Mouse (Mus musculus) intestine, embryonic 15.5 days (tissue): ENCODE data around the gene Rap1b. TPM values are rescaled to one million over a fixed set of nuclear protein-coding genes. Genes with fewer than 3 reads are reported as not detected.
A peak's percentile ranks its signal among the peaks of the same experiment; 100 is the strongest.

Experiments
- ATAC-seq: fragments of 200-750 bp; cut with Nextera tagmentation; 2 replicates; pipeline ENCODE4 v1.8.0; 2017; ENCODE audit warnings: moderate TSS enrichment, moderate library complexity
- H3K27ac ChIP-seq: fragments of 300-500 bp; sonication (generic); 2 replicates; pipeline ENCODE4 v1.5.1; 2015; ENCODE audit warnings: mild to moderate bottlenecking, inconsistent platforms
- H3K27me3 ChIP-seq: fragments of 300-500 bp; sonication (generic); replicated peaks from 2 replicates; pipeline ENCODE4 v1.6.1; 2015; ENCODE audit warnings: inconsistent platforms
- H3K36me3 ChIP-seq: fragments of 300-500 bp; sonication (generic); 2 replicates; pipeline ENCODE4 v1.6.1; 2015; ENCODE audit warnings: inconsistent platforms
- H3K4me1 ChIP-seq: fragments of 300-500 bp; sonication (generic); replicated peaks from 2 replicates; pipeline ENCODE4 v1.6.1; 2015; ENCODE audit warnings: inconsistent platforms
- H3K4me2 ChIP-seq: fragments of 300-500 bp; sonication (generic); replicated peaks from 2 replicates; pipeline ENCODE4 v1.6.1; 2015; ENCODE audit warnings: mild to moderate bottlenecking, inconsistent platforms
- H3K4me3 ChIP-seq: fragments of 300-500 bp; sonication (generic); replicated peaks from 2 replicates; pipeline ENCODE4 v1.5.1; 2015; ENCODE audit warnings: inconsistent platforms
- H3K9ac ChIP-seq: fragments of 300-500 bp; sonication (generic); 2 replicates; pipeline ENCODE4 v1.6.1; 2015; ENCODE audit warnings: inconsistent platforms
- H3K9me3 ChIP-seq: fragments of 300-500 bp; sonication (generic); 2 replicates; pipeline ENCODE4 v1.6.1; 2016; ENCODE audit warnings: inconsistent platforms
- WGBS: fragments of 180-500 bp; shearing (Covaris S2); methylation state at CpG from one replicate; pipeline ENCODE4 v1.1.7; 2015; 5-methylcytosine and 5-hydroxymethylcytosine counted together
- polyA plus RNA-seq: library from polyadenylated mRNA; unstranded; fragments of >200 nt; fragmentation: Nextera tagmentation; extraction: Ambion mirVana; gene quantifications from 2 replicates; pipeline ENCODE4 v1.2.1, GENCODE M21; 2015

The Rap1b gene
- polyA plus RNA-seq, 1 experiment from 2014 or later: 180 TPM

DNA sequence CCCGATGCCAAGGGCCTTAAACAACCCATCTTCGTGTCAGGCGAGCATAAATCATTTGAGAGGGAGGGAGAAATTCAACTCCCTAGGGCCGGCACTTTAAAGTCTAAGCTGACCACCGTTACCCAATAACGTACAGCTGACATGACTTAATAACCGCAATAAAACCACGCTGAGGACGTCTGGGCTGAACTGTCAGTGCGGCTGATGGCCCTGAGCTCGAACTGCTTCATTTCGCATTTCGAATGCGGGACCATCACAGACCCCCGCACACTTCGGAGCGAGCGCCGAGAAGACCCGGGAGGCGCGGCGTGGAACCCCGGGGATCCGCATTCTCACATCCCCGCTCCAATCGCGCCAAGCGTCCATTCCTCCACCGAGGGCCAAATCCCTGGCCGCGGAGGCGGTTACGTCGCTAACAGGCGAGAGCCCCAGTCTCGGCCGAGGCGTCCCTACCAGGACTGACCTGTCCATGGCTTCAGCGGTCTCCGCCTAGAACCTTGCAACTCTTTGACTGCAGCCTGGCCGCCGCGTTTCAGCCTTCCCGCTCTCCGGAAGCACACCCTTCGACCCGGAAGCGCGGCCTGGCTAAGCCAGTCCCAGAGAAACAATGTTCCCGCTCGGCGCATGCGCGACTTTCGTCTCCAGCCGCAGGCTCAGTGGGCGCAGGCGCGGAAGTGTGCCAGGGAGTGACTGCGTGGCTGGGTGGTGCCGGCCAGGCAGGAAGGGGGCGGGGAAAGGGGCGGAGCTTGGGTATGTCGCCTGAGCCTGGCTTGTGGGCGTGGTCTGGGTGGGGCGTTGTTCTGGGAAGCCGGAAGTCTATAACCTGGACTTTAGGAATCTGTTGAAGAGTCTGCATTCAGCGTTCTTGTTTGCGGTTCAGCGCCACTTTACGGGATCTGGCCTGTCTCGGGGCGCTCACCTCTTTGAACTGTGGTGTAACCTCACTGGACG, 53.4 kb downstream of the Rap1b start, which contains the start of gene Nup107:
Gene Nup107, minus strand, starts transcription at position 565 of the 951 bp plus-strand sequence.
- under 1% methylated on average over 75 of the region's 75 CpGs for WGBS

GRCm38 (mm10) chr10:117791171-117791470, 54.7 kb downstream of the Rap1b start:
- Histone ChIP-seq H3K27ac (no peak overlapping the region), H3K4me1 (0 out of 2 replicates have a peak, but pooled peaks cover 4% of the 10 kb centered on the region), H3K9me3 (no peaks in the 10 kb centered on the region), H3K4me3 (no peak overlapping the region), H3K36me3 (peaks cover 12% of the 10 kb centered on the region), H3K27me3 (no peaks in the 10 kb centered on the region), H3K4me2 (peak overlapping the region; percentile 65), H3K9ac (peak overlapping the region; percentile 79; the same call in 1 of the 2 replicates)
- WGBS: 88% methylated on average over 2 of the region's 2 CpGs
- no peak for ATAC-seq

More for the DNA sequence above, 53.4 kb downstream of the Rap1b start, which contains the start of gene Nup107:
- Histone ChIP-seq H3K4me2 (peak within 1 kb of the TSS; percentile 65), H3K4me1 (0 out of 2 replicates have a peak, but pooled peaks cover 4% of the 10 kb centered on the region), H3K4me3 (peak within 1 kb of the TSS; percentile 81), H3K9me3 (no peaks in the 10 kb centered on the region), H3K9ac (peak within 1 kb of the TSS; percentile 79), H3K27me3 (no peaks in the 10 kb centered on the region), H3K36me3 (peaks cover 4% of the 10 kb centered on the region; the same call in 1 of the 2 replicates), H3K27ac (peak within 1 kb of the TSS; percentile 74)
- ATAC-seq: peak; percentile 98

- H3K4me2 ChIP-seq: no peak overlapping the region; the same call in 1 of the 2 replicates
- no peak overlapping the region for H3K4me3 ChIP-seq
- H3K27ac ChIP-seq: no peak overlapping the region
- H3K9ac ChIP-seq: no peak overlapping the region
- H3K27me3 ChIP-seq: no peaks in the 10 kb centered on the region
- 0 out of 2 replicates have a peak, but pooled peaks cover 4% of the 10 kb centered on the region for H3K4me1 ChIP-seq
- H3K36me3 ChIP-seq: peaks cover 12% of the 10 kb centered on the region
- 90% methylated on average over 17 of the region's 17 CpGs for WGBS
- no peaks in the 10 kb centered on the region for H3K9me3 ChIP-seq
- no peak for ATAC-seq
These were observed 55.2 kb downstream of the Rap1b start for GRCm38 (mm10) chr10:117790421-117791170.

- H3K27ac ChIP-seq: no peak overlapping the region
- no peak overlapping the region for H3K9ac ChIP-seq
- H3K27me3 ChIP-seq: no peaks in the 10 kb centered on the region
- H3K4me3 ChIP-seq: no peak overlapping the region
- whole genome bisulfite sequencing: 90% methylated on average over 1 of the region's 1 CpGs
- no peaks in the 10 kb centered on the region for H3K9me3 ChIP-seq
- 0 out of 2 replicates have a peak, but pooled peaks cover 4% of the 10 kb centered on the region for H3K4me1 ChIP-seq
- peaks cover 12% of the 10 kb centered on the region for H3K36me3 ChIP-seq
- ATAC-seq: no peak
- H3K4me2 ChIP-seq: no peak overlapping the region
These were observed 55.8 kb downstream of the Rap1b start for GRCm38 (mm10) chr10:117790011-117790410.

DNA sequence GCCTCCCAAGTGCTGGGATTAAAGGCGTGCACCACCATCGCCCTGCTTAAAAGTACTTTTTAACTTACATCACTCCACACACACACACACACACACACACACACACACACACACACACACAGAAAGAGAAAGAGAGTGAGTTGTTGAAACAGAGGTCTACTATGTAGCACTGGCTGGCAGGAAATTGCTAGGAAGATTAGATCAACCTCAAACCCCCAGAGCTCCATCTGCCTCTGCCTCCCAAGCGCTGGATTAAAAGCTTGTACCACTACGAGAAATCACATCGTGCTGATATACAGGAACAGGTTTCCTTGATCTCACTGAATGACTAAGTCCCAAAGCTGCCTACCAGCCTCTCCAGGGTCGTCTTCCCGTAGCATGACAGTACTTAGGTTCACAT, 61.2 kb downstream of the Rap1b start:
- H3K9me3 ChIP-seq: no peaks in the 10 kb centered on the region
- H3K27ac ChIP-seq: no peak overlapping the region
- H3K9ac ChIP-seq: no peak overlapping the region
- no peak for ATAC-seq
- no peak overlapping the region for H3K4me3 ChIP-seq
- no peaks in the 10 kb centered on the region for H3K4me1 ChIP-seq
- H3K36me3 ChIP-seq: peaks cover 31% of the 10 kb centered on the region
- no peak overlapping the region for H3K4me2 ChIP-seq
- WGBS: 93% methylated on average over 7 of the region's 7 CpGs
- H3K27me3 ChIP-seq: no peaks in the 10 kb centered on the region

DNA sequence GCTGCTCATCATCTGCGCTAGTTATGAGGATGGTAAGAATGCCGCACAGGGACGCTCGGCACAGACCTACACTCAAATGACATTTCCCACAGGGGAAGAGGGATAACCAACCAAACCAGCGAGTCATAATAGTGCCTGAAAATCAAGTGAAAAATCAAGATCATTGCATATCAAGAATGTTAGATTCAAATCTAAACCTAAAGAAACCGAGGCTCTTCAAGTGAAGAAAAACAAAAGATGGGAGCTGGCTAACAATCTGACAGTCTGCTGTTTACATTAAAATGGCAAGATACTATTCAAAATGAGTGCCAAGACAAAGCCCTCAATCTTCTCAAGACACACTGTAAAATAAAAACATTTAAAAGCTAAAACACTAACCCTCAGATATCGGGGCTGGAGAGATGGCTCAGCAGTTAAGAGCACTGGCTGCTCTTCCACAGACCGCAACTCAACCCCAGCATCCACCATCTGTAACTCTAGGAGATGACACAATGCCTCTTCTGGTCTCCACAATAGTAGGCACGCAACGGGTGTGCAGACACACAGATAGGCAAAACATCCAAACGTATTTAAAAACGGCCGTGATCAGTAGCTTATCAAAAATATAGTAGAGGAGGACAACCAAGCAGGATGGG, 61.9 kb downstream of the Rap1b start:
- Histone ChIP-seq H3K27me3 (no peaks in the 10 kb centered on the region), H3K9me3 (no peaks in the 10 kb centered on the region), H3K4me2 (no peak overlapping the region), H3K9ac (no peak overlapping the region), H3K27ac (no peak overlapping the region), H3K4me3 (no peak overlapping the region), H3K36me3 (peaks cover 31% of the 10 kb centered on the region), H3K4me1 (no peaks in the 10 kb centered on the region)
- WGBS: 93% methylated on average over 13 of the region's 13 CpGs
- no peak for ATAC-seq

GRCm38 (mm10) chr10:117782491-117783260, 63.2 kb downstream of the Rap1b start:
- H3K4me2 ChIP-seq: no peak overlapping the region
- no peaks in the 10 kb centered on the region for H3K4me1 ChIP-seq
- H3K4me3 ChIP-seq: no peak overlapping the region
- H3K9ac ChIP-seq: no peak overlapping the region
- H3K27ac ChIP-seq: no peak overlapping the region
- no peaks in the 10 kb centered on the region for H3K27me3 ChIP-seq
- no peak for ATAC-seq
- no peaks in the 10 kb centered on the region for H3K9me3 ChIP-seq
- WGBS: 93% methylated on average over 14 of the region's 14 CpGs
- H3K36me3 ChIP-seq: peaks cover 34% of the 10 kb centered on the region

- Histone ChIP-seq H3K4me3 (no peak overlapping the region), H3K9ac (no peak overlapping the region), H3K4me2 (no peak overlapping the region), H3K4me1 (no peaks in the 10 kb centered on the region), H3K27me3 (no peaks in the 10 kb centered on the region), H3K9me3 (no peaks in the 10 kb centered on the region), H3K36me3 (peaks cover 34% of the 10 kb centered on the region), H3K27ac (no peak overlapping the region)
- ATAC-seq: no peak
- 90% methylated on average over 2 of the region's 2 CpGs for WGBS
These were observed 63.8 kb downstream of the Rap1b start for GRCm38 (mm10) chr10:117782056-117782455.

DNA sequence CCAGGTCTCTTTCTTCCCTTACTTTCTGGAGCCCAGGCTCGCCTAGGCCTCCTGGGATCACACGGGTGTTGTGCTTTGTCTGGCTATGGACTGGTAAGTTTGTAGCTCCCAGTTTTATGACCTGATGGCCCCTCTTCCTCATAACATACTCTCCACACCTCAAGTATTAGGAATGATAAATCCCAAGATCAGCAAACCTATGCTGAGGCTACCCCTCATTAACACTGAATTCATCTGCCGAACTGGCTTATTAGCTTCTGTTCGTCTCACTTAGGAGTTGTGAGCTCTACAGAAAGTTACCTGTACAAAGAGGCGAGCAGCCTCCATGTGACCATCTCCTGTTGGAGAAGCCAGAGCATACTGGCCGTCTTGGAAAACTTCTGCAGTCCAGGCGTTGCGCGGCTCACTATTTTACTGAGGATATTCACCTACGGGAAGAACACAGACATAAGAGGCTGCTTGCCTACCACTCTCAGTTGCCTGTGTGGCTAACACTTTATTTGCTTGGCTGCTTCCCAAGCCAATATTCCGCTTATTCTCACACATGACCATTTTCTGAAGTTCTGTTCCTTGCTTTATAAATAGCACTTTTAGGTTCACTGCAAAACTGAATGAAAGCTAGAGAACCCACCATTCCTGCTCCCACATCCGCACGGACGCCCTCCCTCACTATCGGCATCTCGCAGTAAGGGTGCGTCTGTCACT, 64.7 kb downstream of the Rap1b start:
- Histone ChIP-seq H3K4me2 (no peak overlapping the region), H3K9ac (no peak overlapping the region), H3K9me3 (no peaks in the 10 kb centered on the region), H3K4me3 (no peak overlapping the region), H3K36me3 (peaks cover 27% of the 10 kb centered on the region), H3K27ac (no peak overlapping the region), H3K27me3 (no peaks in the 10 kb centered on the region), H3K4me1 (no peaks in the 10 kb centered on the region)
- ATAC-seq: no peak
- WGBS: 91% methylated on average over 17 of the region's 17 CpGs

DNA sequence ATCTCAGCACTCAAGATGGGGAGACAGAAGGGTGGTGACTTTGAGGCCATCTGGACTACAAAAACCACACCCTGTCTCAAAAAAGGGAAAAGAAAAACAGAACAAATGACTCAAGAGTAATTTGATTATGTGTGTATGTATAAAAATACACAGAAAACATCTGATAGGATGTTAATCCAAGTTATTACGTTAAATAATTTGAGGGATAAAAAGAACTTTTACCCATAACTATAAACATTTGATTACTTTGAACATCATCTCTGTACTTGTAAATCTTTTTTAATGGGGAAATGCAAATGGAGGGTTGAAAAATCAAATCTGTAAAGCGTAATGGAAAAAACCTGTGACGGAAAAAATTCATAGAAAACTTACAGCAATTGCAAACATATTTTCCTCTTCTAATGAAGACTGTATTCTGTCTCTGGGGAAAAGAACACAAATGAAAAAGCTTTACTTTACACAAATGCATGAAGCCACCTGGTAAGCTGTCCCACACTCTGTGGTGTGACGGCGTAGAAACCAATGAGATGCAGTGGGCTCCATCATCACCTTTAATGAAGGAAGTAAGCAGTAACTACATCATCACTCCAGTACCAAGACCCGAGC, 65.4 kb downstream of the Rap1b start:
- Histone ChIP-seq H3K4me3 (no peak overlapping the region), H3K4me2 (no peak overlapping the region), H3K27ac (no peak overlapping the region), H3K4me1 (no peaks in the 10 kb centered on the region), H3K27me3 (no peaks in the 10 kb centered on the region), H3K9me3 (no peaks in the 10 kb centered on the region), H3K36me3 (peaks cover 29% of the 10 kb centered on the region), H3K9ac (no peak overlapping the region)
- WGBS: 94% methylated on average over 6 of the region's 6 CpGs
- ATAC-seq: no peak
